Mouse (Mus musculus) E14TG2a.4 (cell line): ENCODE results near the gene Gabrb1.
"Not testable (repeated sequence)": the region's sequence is repeated elsewhere in the genome, so short reads cannot be mapped to it uniquely, and the experiment has no call there.

Experiments
- H3K27me3 ChIP-seq: 2 replicates; pipeline ENCODE4 v1.6.1; 2014; ENCODE audit warnings: low read length, control low read depth; ENCODE audit not compliant: insufficient read depth
- H3K36me3 ChIP-seq: 2 replicates; pipeline ENCODE4 v1.6.1; 2014; ENCODE audit warnings: low read length, control low read depth; ENCODE audit not compliant: insufficient read depth
- H3K4me1 ChIP-seq: replicated peaks from 2 replicates; pipeline ENCODE4 v1.6.1; 2014; ENCODE audit warnings: low read depth, low read length, control low read depth
- H3K4me3 ChIP-seq: replicated peaks from 2 replicates; pipeline ENCODE4 v1.5.1; 2014; ENCODE audit warnings: mild to moderate bottlenecking, low read length
- H3K9me3 ChIP-seq: 2 replicates; pipeline ENCODE4 v1.6.1; 2014; ENCODE audit warnings: low read length, control low read depth
- CTCF ChIP-seq: conservative IDR thresholded peaks from 2 replicates; pipeline ENCODE4 v1.5.1; 2014; ENCODE audit warnings: low read length
- NANOG ChIP-seq: IDR thresholded peaks from 2 replicates; pipeline ENCODE4 v1.6.1; 2014; ENCODE audit warnings: borderline replicate concordance, low read length, mixed read lengths
- POU5F1 ChIP-seq: IDR thresholded peaks from 2 replicates; pipeline ENCODE4 v1.6.1; 2014; ENCODE audit warnings: low read length, borderline replicate concordance

The Gabrb1 gene

GRCm38 (mm10) chr5:72036954-72037353 is 379.0 kb downstream of the Gabrb1 start:
- Histone ChIP-seq H3K36me3 (no peaks in the 10 kb centered on the region), H3K27me3 (no peaks in the 10 kb centered on the region), H3K9me3 (no peaks in the 10 kb centered on the region), H3K4me1 (no peaks in the 10 kb centered on the region), H3K4me3 (no peak overlapping the region)
- TF ChIP-seq CTCF (no peak), POU5F1 (no peak), NANOG (no peak)

- Histone ChIP-seq H3K9me3 (no peaks in the 10 kb centered on the region), H3K27me3 (no peaks in the 10 kb centered on the region)
- TF ChIP-seq NANOG = no peak
- no peak for TF ChIP-seq CTCF
- TF ChIP-seq POU5F1 = no peak
Observed at GRCm38 (mm10) chr5:72043226-72044151, 385.6 kb downstream of the Gabrb1 start.

GRCm38 (mm10) chr5:72046261-72046660 is 388.3 kb downstream of the Gabrb1 start:
- Histone ChIP-seq H3K4me1 (no peaks in the 10 kb centered on the region), H3K9me3 (no peaks in the 10 kb centered on the region), H3K36me3 (no peaks in the 10 kb centered on the region), H3K27me3 (no peaks in the 10 kb centered on the region), H3K4me3 (no peak overlapping the region)
- TF ChIP-seq POU5F1 (no peak), NANOG (no peak), CTCF (no peak)

More at GRCm38 (mm10) chr5:72043226-72044151, 385.6 kb downstream of the Gabrb1 start:
- no peaks in the 10 kb centered on the region for H3K4me1 ChIP-seq
- H3K4me3 ChIP-seq = no peak overlapping the region
- H3K36me3 ChIP-seq = no peaks in the 10 kb centered on the region

GRCm38 (mm10) chr5:72064079-72064478 is 406.2 kb downstream of the Gabrb1 start:
- Histone ChIP-seq H3K9me3 (peaks cover 18% of the 10 kb centered on the region), H3K4me1 (no peaks in the 10 kb centered on the region), H3K27me3 (no peaks in the 10 kb centered on the region), H3K4me3 (no peak overlapping the region), H3K36me3 (no peaks in the 10 kb centered on the region)
- TF ChIP-seq POU5F1 (no peak), NANOG (no peak), CTCF (no peak)

- H3K9me3 ChIP-seq = peaks cover 23% of the 10 kb centered on the region
- H3K4me3 ChIP-seq = no peak overlapping the region
- H3K36me3 ChIP-seq = no peaks in the 10 kb centered on the region
- H3K4me1 ChIP-seq = no peaks in the 10 kb centered on the region
- H3K27me3 ChIP-seq = no peaks in the 10 kb centered on the region
- TF ChIP-seq CTCF (no peak), NANOG (no peak), POU5F1 (no peak)
Observed at GRCm38 (mm10) chr5:72068826-72069225, 410.9 kb downstream of the Gabrb1 start.

- not testable (repeated sequence) for H3K27me3 ChIP-seq, H3K4me1 ChIP-seq, H3K4me3 ChIP-seq, H3K36me3 ChIP-seq
- H3K9me3 ChIP-seq = peaks cover 23% of the 10 kb centered on the region
Observed at GRCm38 (mm10) chr5:72069398-72069797, 411.5 kb downstream of the Gabrb1 start.

- Histone ChIP-seq H3K9me3 (peaks cover 25% of the 10 kb centered on the region), H3K4me3 (no peak overlapping the region), H3K36me3 (no peaks in the 10 kb centered on the region), H3K4me1 (no peaks in the 10 kb centered on the region), H3K27me3 (no peaks in the 10 kb centered on the region)
- TF ChIP-seq CTCF = no peak
- TF ChIP-seq NANOG = no peak
- no peak for TF ChIP-seq POU5F1
Observed at GRCm38 (mm10) chr5:72076781-72077180, 418.9 kb downstream of the Gabrb1 start.

- Histone ChIP-seq H3K9me3 (no peaks in the 10 kb centered on the region), H3K27me3 (no peaks in the 10 kb centered on the region), H3K4me1 (no peaks in the 10 kb centered on the region), H3K36me3 (no peaks in the 10 kb centered on the region), H3K4me3 (no peak overlapping the region)
- TF ChIP-seq POU5F1 (no peak), CTCF (no peak), NANOG (no peak)
Observed at GRCm38 (mm10) chr5:72086518-72086917, 428.6 kb downstream of the Gabrb1 start.

GRCm38 (mm10) chr5:72094582-72094981 is 436.7 kb downstream of the Gabrb1 start:
- no peaks in the 10 kb centered on the region for H3K4me1 ChIP-seq
- H3K4me3 ChIP-seq = no peak overlapping the region
- H3K9me3 ChIP-seq = no peaks in the 10 kb centered on the region
- no peaks in the 10 kb centered on the region for H3K27me3 ChIP-seq
- peak; percentile 27 for TF ChIP-seq CTCF
- TF ChIP-seq POU5F1 = no peak
- no peak for TF ChIP-seq NANOG
- H3K36me3 ChIP-seq = no peaks in the 10 kb centered on the region
